Mouse (Mus musculus) sigmoid colon, adult 10 weeks (tissue): ENCODE data around the gene Mmgt1. TPM values are rescaled to one million over a fixed set of nuclear protein-coding genes. Genes with fewer than 3 reads are reported as not detected.

Source experiments
- polyA plus RNA-seq: library from polyadenylated mRNA; stranded (reverse); fragments of 350-450 nt; fragmentation: Illumina TruSeq; extraction: RNeasy Lipid Tissue Mini Kit (QIAGEN cat#74804); gene quantifications from one replicate; pipeline ENCODE4 v1.2.3, GENCODE M21; 2014; ENCODE audit warnings: low read depth, low replicate concordance

Mmgt1 gene
- polyA plus RNA-seq, result 91.4 TPM

GRCm38 (mm10) chrX:56597887-56598640 is at the start of gene Mmgt1:
Mmgt1 (minus strand) TSS chrX:56598069.

GRCm38 (mm10) chrX:56609623-56610317 is 11.9 kb upstream of the Mmgt1 start, which contains the start of gene Slc9a6:
Slc9a6 (plus strand) TSS chrX:56609757.

GRCm38 (mm10) chrX:56549506-56549905 is 48.4 kb downstream of the Mmgt1 start, which contains the start of gene Gm648:
Gm648 (minus strand) TSS chrX:56549606.

Other genes starting within 250 kb of the Mmgt1 start
- 0.57 TPM for gene Smim10l2a, start 223.5 kb downstream of the Mmgt1 start, polyA plus RNA-seq
- gene Gm2174, start 150.1 kb downstream of the Mmgt1 start, polyA plus RNA-seq, result not detected
- gene Ints6l, start 143.2 kb downstream of the Mmgt1 start, polyA plus RNA-seq, result 160 TPM
- not detected for gene Gm10477, start 73.3 kb downstream of the Mmgt1 start, polyA plus RNA-seq
- gene Gm648, start 48.5 kb downstream of the Mmgt1 start, polyA plus RNA-seq, result not detected
- 47.8 TPM for gene Slc9a6, start 11.7 kb upstream of the Mmgt1 start, polyA plus RNA-seq
- gene Fhl1, start 133.7 kb upstream of the Mmgt1 start, polyA plus RNA-seq, result 798 TPM
- gene Map7d3, start 224.3 kb upstream of the Mmgt1 start, polyA plus RNA-seq, result 1.3 TPM